Mouse (Mus musculus) liver, postnatal 0 days (tissue): ENCODE data around the gene Cdc25a. TPM values are rescaled to one million over a fixed set of nuclear protein-coding genes. Genes with fewer than 3 reads are reported as not detected.

Source experiments
- ATAC-seq: fragments of 200-750 bp; cut with Nextera tagmentation; 2 replicates; pipeline ENCODE4 v1.8.0; 2017; ENCODE audit warnings: mild to moderate bottlenecking, moderate library complexity
- DNase-seq: peaks from one replicate; pipeline ENCODE4 v3.0.0-alpha.2; 2016
- H3K27ac ChIP-seq: fragments of 300-500 bp; sonication (generic); 2 replicates; pipeline ENCODE4 v1.5.1; 2014; ENCODE audit warnings: antibody characterized with exemption, moderate library complexity, mild to moderate bottlenecking, low read depth
- H3K27me3 ChIP-seq: fragments of 300-500 bp; sonication (generic); 2 replicates; pipeline ENCODE4 v1.6.1; 2014; ENCODE audit warnings: low read length, control low read depth, mixed read lengths; ENCODE audit not compliant: insufficient read depth
- H3K36me3 ChIP-seq: fragments of 300-500 bp; sonication (generic); replicated peaks from 2 replicates; pipeline ENCODE4 v1.6.1; 2014; ENCODE audit warnings: mild to moderate bottlenecking, control low read depth, low read length, moderate library complexity, mixed read lengths; ENCODE audit not compliant: insufficient read depth
- H3K4me1 ChIP-seq: fragments of 300-500 bp; sonication (generic); 2 replicates; pipeline ENCODE4 v1.6.1; 2014; ENCODE audit warnings: antibody characterized with exemption, mild to moderate bottlenecking, control low read depth; ENCODE audit not compliant: insufficient read depth
- H3K4me2 ChIP-seq: fragments of 300-500 bp; sonication (generic); 2 replicates; pipeline ENCODE4 v1.6.1; 2014; ENCODE audit warnings: low read depth, mild to moderate bottlenecking, low read length, moderate library complexity, mixed read lengths
- H3K4me3 ChIP-seq: fragments of 300-500 bp; sonication (generic); 2 replicates; pipeline ENCODE4 v1.5.1; 2014; ENCODE audit warnings: low read depth, low read length
- H3K9ac ChIP-seq: fragments of 300-500 bp; sonication (generic); replicated peaks from 2 replicates; pipeline ENCODE4 v1.6.1; 2014; ENCODE audit warnings: mild to moderate bottlenecking, moderate library complexity
- H3K9me3 ChIP-seq: fragments of 300-500 bp; sonication (generic); 2 replicates; pipeline ENCODE4 v1.6.1; 2016; ENCODE audit warnings: mild to moderate bottlenecking, control low read depth, low read length, mixed read lengths
- CTCF ChIP-seq: sonication (generic); IDR thresholded peaks from 2 replicates; pipeline ENCODE4 v1.5.1; 2016; ENCODE audit warnings: antibody characterized with exemption, low read depth
- EP300 ChIP-seq: IDR thresholded peaks from 2 replicates; pipeline ENCODE4 v1.6.1; 2016; ENCODE audit warnings: antibody characterized with exemption, low read depth, mild to moderate bottlenecking
- WGBS: fragments of 180-500 bp; shearing (Covaris S2); extraction: QIAGEN DNeasy Blood & Tissue Kit; methylation state at CpG from one replicate; pipeline ENCODE4 v1.1.7; 2014; ENCODE audit not compliant: insufficient replicate concordance; 5-methylcytosine and 5-hydroxymethylcytosine counted together
- polyA plus RNA-seq: library from polyadenylated mRNA; unstranded; fragments of >200 nt; fragmentation: Nextera tagmentation; extraction: Ambion mirVana; gene quantifications from 2 replicates; pipeline ENCODE4 v1.2.1, GENCODE M21; 2015

The Cdc25a gene
- polyA plus RNA-seq, 1 experiment from 2014 or later: 7.5 TPM

DNA sequence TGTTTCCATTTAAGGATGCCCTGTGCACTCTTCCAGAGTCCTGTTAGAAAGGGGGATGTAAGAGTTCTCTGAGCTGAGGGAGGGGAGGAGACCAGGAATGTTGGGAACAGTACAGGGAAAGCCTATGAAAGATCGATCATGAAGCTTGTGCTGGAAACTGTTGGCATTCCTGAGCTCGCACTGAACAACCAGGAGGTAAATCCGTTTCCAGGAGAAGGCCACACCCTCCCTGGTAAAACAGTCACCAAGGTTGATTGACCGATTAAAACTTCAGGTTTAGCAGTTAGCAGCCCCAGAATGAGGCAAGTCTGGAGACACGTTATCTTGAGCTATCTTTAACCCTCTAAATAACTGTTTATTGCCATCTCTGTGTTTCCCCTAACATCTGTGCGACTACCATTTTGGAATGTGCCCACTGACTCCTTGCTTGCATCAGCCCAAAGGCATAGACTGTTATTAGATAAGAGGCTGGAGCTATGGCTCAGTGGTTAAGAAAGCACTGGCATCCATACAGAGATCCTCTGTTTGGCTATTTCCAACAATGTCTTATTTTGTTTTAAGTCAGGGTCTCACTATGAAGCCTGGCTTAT, 4.3 kb upstream of the Cdc25a start:
- TF ChIP-seq EP300: no peak
- no peak for ATAC-seq
- H3K9me3 ChIP-seq: no peaks in the 10 kb centered on the region
- no peak for DNase-seq
- H3K36me3 ChIP-seq: no peaks in the 10 kb centered on the region
- no peak overlapping the region for H3K9ac ChIP-seq
- H3K27me3 ChIP-seq: no peaks in the 10 kb centered on the region
- 0 out of 2 replicates have a peak overlapping the region, but pooled peaks have one; percentile 4 for H3K4me3 ChIP-seq
- peak overlapping the region; percentile 29; the same call in 1 of the 2 replicates for H3K27ac ChIP-seq
- H3K4me2 ChIP-seq: peak overlapping the region; percentile 30
- H3K4me1 ChIP-seq: peaks cover 10% of the 10 kb centered on the region
- WGBS: 25% methylated on average over 6 of the region's 6 CpGs

DNA sequence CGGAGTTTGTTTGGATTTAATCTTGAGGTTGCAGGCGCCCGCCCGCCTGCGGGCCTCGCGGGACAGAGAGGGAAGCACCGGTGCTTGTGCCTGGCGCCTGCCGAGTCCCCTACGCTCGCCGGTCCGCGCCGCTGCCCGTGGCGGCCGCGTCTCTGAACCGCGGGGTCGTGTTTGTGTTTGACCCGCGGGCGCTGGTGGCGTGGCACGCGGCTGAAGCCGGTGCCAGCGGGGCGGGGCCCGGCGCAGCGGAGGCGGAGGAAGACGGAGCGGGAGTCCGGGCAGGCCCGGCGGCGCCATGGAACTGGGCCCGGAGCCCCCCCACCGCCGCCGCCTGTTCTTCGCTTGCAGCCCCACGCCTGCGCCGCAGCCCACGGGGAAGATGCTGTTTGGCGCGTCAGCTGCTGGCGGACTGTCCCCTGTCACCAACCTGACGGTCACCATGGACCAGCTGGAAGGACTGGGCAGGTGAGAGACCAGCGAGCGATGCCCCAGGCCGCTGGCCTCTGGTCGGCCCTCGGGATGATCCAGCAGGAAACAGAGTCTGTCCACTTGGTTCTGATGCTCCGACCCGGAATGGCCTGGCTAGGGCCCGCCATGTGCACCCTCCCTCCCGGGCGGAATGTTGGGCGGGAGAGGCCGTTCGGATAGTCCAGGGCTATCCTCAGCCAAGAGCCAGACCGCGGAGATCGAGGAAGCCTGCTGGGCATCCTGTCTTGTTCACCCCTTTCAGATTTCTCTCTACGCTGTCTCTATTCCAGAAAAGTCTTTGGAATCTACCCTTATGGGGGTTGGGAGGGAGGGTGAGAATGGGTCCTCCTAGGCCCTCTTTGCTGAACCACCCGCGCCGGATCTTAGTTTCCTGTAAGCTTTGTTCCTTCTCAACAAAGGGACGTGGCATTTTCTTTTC, 569 bp downstream of the Cdc25a start:
- DNase-seq (peak; percentile 78), ATAC-seq (peak; percentile 73)
- Histone ChIP-seq H3K27me3 (no peaks in the 10 kb centered on the region), H3K9me3 (no peaks in the 10 kb centered on the region), H3K9ac (peak overlapping the region; percentile 96), H3K27ac (peak overlapping the region; percentile 89), H3K4me2 (peak overlapping the region; percentile 96), H3K4me1 (peaks cover 22% of the 10 kb centered on the region), H3K4me3 (peak overlapping the region; percentile 97), H3K36me3 (peaks cover 26% of the 10 kb centered on the region)
- TF ChIP-seq CTCF (no peak), EP300 (no peak)
- 1% methylated on average over 60 of the region's 76 CpGs for WGBS

DNA sequence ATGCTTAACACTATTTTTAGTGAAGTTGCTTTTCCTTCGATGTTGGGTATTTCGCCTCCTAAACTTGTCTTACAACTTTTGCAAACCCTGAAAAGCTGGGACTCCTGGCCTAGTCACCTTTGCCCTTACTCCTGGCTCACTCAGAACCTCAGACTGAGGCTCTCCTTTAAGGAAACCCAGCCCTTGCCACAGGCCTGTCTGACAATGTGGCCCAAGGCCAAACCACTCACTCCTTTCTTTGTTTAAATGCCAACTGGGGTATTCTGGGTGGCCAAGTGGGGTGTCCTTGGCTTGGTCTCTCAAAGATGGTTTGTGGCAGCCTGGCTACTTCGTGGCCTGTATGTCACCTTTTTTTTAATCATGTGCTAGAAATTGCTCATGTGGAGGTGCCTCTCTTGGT, 1.4 kb downstream of the Cdc25a start:
- no peaks in the 10 kb centered on the region for H3K27me3 ChIP-seq
- H3K4me3 ChIP-seq: peak overlapping the region; percentile 97
- H3K9ac ChIP-seq: peak overlapping the region; percentile 96
- 2% methylated on average over 3 of the region's 3 CpGs for WGBS
- DNase-seq (no peak), ATAC-seq (no peak)
- peaks cover 17% of the 10 kb centered on the region for H3K4me1 ChIP-seq
- 0 out of 2 replicates have a peak overlapping the region, but pooled peaks have one; percentile 9 for H3K27ac ChIP-seq
- H3K4me2 ChIP-seq: peak overlapping the region; percentile 96
- H3K36me3 ChIP-seq: peaks cover 33% of the 10 kb centered on the region
- no peaks in the 10 kb centered on the region for H3K9me3 ChIP-seq
- TF ChIP-seq CTCF: no peak
- no peak for TF ChIP-seq EP300

DNA sequence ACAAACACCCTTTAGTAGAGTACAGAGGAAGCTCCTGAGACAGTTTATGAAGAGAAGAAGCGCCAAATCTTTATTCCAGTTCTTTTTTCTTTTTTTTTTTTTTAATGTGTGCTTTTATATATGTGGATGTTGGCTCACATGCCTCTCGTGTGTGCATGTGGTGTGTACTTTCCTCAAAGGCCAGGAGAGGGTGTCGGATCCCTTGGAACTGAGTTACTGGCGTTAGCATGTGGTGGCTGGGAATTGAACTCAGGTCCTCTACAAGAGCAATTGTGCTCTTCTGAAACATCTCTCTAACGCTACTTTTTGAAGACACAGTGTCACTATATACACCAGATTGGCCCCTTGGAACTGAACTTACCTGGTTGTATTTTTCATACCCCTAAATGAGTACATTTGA, 2.3 kb downstream of the Cdc25a start:
- TF ChIP-seq CTCF (peak; percentile 21), EP300 (no peak)
- H3K4me3 ChIP-seq: peak overlapping the region; percentile 97
- no peaks in the 10 kb centered on the region for H3K27me3 ChIP-seq
- H3K4me1 ChIP-seq: peaks cover 17% of the 10 kb centered on the region
- 78% methylated on average over 5 of the region's 5 CpGs for WGBS
- H3K9ac ChIP-seq: peak overlapping the region; percentile 96; the same call in 1 of the 2 replicates
- H3K4me2 ChIP-seq: peak overlapping the region; percentile 96
- H3K9me3 ChIP-seq: no peaks in the 10 kb centered on the region
- ATAC-seq: no peak
- H3K27ac ChIP-seq: no peak overlapping the region
- peaks cover 42% of the 10 kb centered on the region for H3K36me3 ChIP-seq
- DNase-seq: no peak

DNA sequence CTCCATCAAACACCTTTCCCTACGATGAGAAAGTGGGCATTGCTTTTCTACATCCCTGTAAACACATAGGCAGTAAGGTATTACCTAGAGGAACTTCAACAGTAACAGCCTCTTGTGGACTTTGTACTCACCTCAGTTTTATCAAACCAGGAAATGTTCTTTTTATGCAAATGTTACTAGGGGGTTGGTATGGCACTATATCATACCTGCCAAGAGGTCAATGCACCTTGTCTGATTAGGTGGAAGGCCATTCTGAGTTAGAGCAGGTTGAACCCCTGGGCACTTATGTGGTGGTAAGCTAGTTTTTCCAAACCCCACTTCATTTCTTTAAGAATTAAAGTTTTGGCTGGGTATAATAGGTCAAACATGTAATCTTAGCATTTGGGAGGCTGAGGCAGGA, 3.9 kb downstream of the Cdc25a start:
- Histone ChIP-seq H3K27ac (no peak overlapping the region), H3K4me2 (no peak overlapping the region), H3K36me3 (peaks cover 58% of the 10 kb centered on the region), H3K4me1 (peaks cover 17% of the 10 kb centered on the region), H3K9me3 (no peaks in the 10 kb centered on the region), H3K9ac (no peak overlapping the region), H3K27me3 (no peaks in the 10 kb centered on the region), H3K4me3 (no peak overlapping the region)
- no peak for ATAC-seq
- no peak for DNase-seq
- WGBS: 90% methylated on average over 1 of the region's 1 CpGs
- TF ChIP-seq CTCF (no peak), EP300 (no peak)

DNA sequence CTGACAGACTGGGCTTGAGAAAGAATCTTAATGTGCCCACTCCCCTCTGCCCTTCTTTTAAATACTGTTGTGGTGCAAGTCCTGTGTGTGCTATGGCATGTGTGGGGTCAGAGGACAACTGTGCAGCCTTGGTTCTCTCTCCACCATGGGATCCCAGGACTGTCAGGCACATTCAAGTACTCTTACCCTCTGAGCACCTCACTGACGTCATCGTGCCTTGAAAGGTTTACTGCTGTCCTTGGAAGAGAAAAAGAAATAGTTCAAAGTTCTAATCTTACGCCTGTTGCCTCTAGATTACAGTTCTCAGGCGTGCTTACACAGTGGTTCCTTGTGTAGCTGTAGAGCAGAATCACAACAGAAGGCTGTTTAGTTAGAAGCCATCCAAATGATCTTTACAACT, 10.9 kb downstream of the Cdc25a start:
- TF ChIP-seq EP300 (no peak), CTCF (no peak)
- Histone ChIP-seq H3K27me3 (no peaks in the 10 kb centered on the region), H3K9ac (no peak overlapping the region), H3K27ac (no peak overlapping the region), H3K4me1 (no peaks in the 10 kb centered on the region), H3K4me2 (no peak overlapping the region), H3K36me3 (peaks cover 98% of the 10 kb centered on the region), H3K9me3 (no peaks in the 10 kb centered on the region), H3K4me3 (no peak overlapping the region)
- 70% methylated on average over 4 of the region's 4 CpGs for WGBS
- DNase-seq (no peak), ATAC-seq (no peak)
